Mouse (Mus musculus) midbrain, embryonic 16.5 days (tissue): ENCODE measurements at regions not wholly inside any gene's neighbourhood (a gene's known extent, or its start where the extent isn't known, plus 50 kb on each side); places are given as distances from the start of the nearest gene placed in this dataset.

Source experiments
- ATAC-seq: fragments of 200-750 bp; cut with Nextera tagmentation; 2 replicates; pipeline ENCODE4 v1.8.0; 2017; ENCODE audit warnings: moderate TSS enrichment
- H3K27ac ChIP-seq: fragments of 300-500 bp; sonication (generic); 2 replicates; pipeline ENCODE4 v1.5.1; 2014; ENCODE audit warnings: mild to moderate bottlenecking, low read length, mixed read lengths
- H3K27me3 ChIP-seq: fragments of 300-500 bp; sonication (generic); 2 replicates; pipeline ENCODE4 v1.6.1; 2014; ENCODE audit warnings: low read depth, low read length, mixed read lengths; ENCODE audit not compliant: control insufficient read depth, insufficient read depth
- H3K36me3 ChIP-seq: fragments of 300-500 bp; sonication (generic); 2 replicates; pipeline ENCODE4 v1.6.1; 2014; ENCODE audit warnings: mild to moderate bottlenecking, low read length, moderate library complexity, mixed read lengths; ENCODE audit not compliant: control insufficient read depth, insufficient read depth
- H3K4me1 ChIP-seq: fragments of 300-500 bp; sonication (generic); 2 replicates; pipeline ENCODE4 v1.6.1; 2014; ENCODE audit warnings: mild to moderate bottlenecking, low read length, mixed read lengths; ENCODE audit not compliant: control insufficient read depth, insufficient read depth
- H3K4me2 ChIP-seq: fragments of 300-500 bp; sonication (generic); 2 replicates; pipeline ENCODE4 v1.6.1; 2014; ENCODE audit warnings: mild to moderate bottlenecking, low read length, mixed read lengths
- H3K4me3 ChIP-seq: fragments of 300-500 bp; sonication (generic); 2 replicates; pipeline ENCODE4 v1.5.1; 2014; ENCODE audit warnings: low read depth, mild to moderate bottlenecking, low read length, moderate library complexity, mixed read lengths
- H3K9ac ChIP-seq: fragments of 300-500 bp; sonication (generic); 2 replicates; pipeline ENCODE4 v1.6.1; 2014; ENCODE audit warnings: low read depth, low read length, mixed read lengths
- H3K9me3 ChIP-seq: fragments of 300-500 bp; sonication (generic); replicated peaks from 2 replicates; pipeline ENCODE4 v1.6.1; 2014; ENCODE audit warnings: mild to moderate bottlenecking, low read length, mixed read lengths; ENCODE audit not compliant: control insufficient read depth, poor library complexity, severe bottlenecking
- WGBS: fragments of 180-500 bp; shearing (Covaris S2); extraction: QIAGEN DNeasy Blood & Tissue Kit; methylation state at CpG from one replicate; pipeline ENCODE4 v1.1.7; 2014; 5-methylcytosine and 5-hydroxymethylcytosine counted together

GRCm38 (mm10) chr1:119196674-119197414, 143.4 kb upstream of the Gli2 start:
- 21% methylated on average over 13 of the region's 13 CpGs for WGBS
- no peak for ATAC-seq

GRCm38 (mm10) chr1:119194533-119194932, 141.1 kb upstream of the Gli2 start:
- no peak for ATAC-seq
- 17% methylated on average over 6 of the region's 6 CpGs for WGBS

More at GRCm38 (mm10) chr1:119196674-119197414, 143.4 kb upstream of the Gli2 start:
- H3K9ac ChIP-seq: no peak overlapping the region
- H3K4me1 ChIP-seq: peaks cover 5% of the 10 kb centered on the region
- no peak overlapping the region for H3K27ac ChIP-seq
- H3K9me3 ChIP-seq: no peaks in the 10 kb centered on the region
- H3K4me3 ChIP-seq: no peak overlapping the region
- H3K4me2 ChIP-seq: no peak overlapping the region
- no peaks in the 10 kb centered on the region for H3K27me3 ChIP-seq
- no peaks in the 10 kb centered on the region for H3K36me3 ChIP-seq

GRCm38 (mm10) chr1:119191177-119191576, 137.8 kb upstream of the Gli2 start:
- H3K27ac ChIP-seq: no peak overlapping the region
- ATAC-seq: no peak

More at GRCm38 (mm10) chr1:119194533-119194932, 141.1 kb upstream of the Gli2 start:
- Histone ChIP-seq H3K9ac (no peak overlapping the region), H3K27me3 (no peaks in the 10 kb centered on the region), H3K9me3 (no peaks in the 10 kb centered on the region), H3K4me1 (peaks cover 9% of the 10 kb centered on the region), H3K4me3 (no peak overlapping the region), H3K27ac (no peak overlapping the region), H3K36me3 (no peaks in the 10 kb centered on the region), H3K4me2 (no peak overlapping the region)

GRCm38 (mm10) chr1:119189461-119190066, 136.1 kb upstream of the Gli2 start:
- no peaks in the 10 kb centered on the region for H3K9me3 ChIP-seq
- peak overlapping the region; percentile 60 for H3K9ac ChIP-seq
- peak overlapping the region; percentile 38 for H3K4me3 ChIP-seq
- no peak overlapping the region for H3K27ac ChIP-seq
- H3K36me3 ChIP-seq: no peaks in the 10 kb centered on the region
- no peaks in the 10 kb centered on the region for H3K27me3 ChIP-seq
- 3% methylated on average over 23 of the region's 23 CpGs for WGBS
- H3K4me2 ChIP-seq: peak overlapping the region; percentile 67
- peak; percentile 79 for ATAC-seq
- peaks cover 4% of the 10 kb centered on the region for H3K4me1 ChIP-seq

More at GRCm38 (mm10) chr1:119191177-119191576, 137.8 kb upstream of the Gli2 start:
- H3K4me1 ChIP-seq: peaks cover 4% of the 10 kb centered on the region
- no peak overlapping the region for H3K9ac ChIP-seq
- no peaks in the 10 kb centered on the region for H3K27me3 ChIP-seq
- H3K4me3 ChIP-seq: no peak overlapping the region
- no peaks in the 10 kb centered on the region for H3K9me3 ChIP-seq
- WGBS: 79% methylated on average over 2 of the region's 2 CpGs
- H3K36me3 ChIP-seq: no peaks in the 10 kb centered on the region
- no peak overlapping the region for H3K4me2 ChIP-seq

GRCm38 (mm10) chr1:119187301-119187700, 133.9 kb upstream of the Gli2 start:
- Histone ChIP-seq H3K4me2 (no peak overlapping the region), H3K9me3 (no peaks in the 10 kb centered on the region), H3K9ac (no peak overlapping the region), H3K4me3 (no peak overlapping the region), H3K27me3 (no peaks in the 10 kb centered on the region), H3K27ac (no peak overlapping the region), H3K36me3 (no peaks in the 10 kb centered on the region), H3K4me1 (peaks cover 4% of the 10 kb centered on the region)
- ATAC-seq: no peak
- 84% methylated on average over 2 of the region's 2 CpGs for WGBS

- no peak overlapping the region for H3K9ac ChIP-seq
- H3K4me2 ChIP-seq: no peak overlapping the region
- 77% methylated on average over 4 of the region's 4 CpGs for WGBS
- ATAC-seq: no peak
- H3K27me3 ChIP-seq: no peaks in the 10 kb centered on the region
- no peak overlapping the region for H3K4me3 ChIP-seq
- peaks cover 4% of the 10 kb centered on the region for H3K4me1 ChIP-seq
- H3K27ac ChIP-seq: no peak overlapping the region
- no peaks in the 10 kb centered on the region for H3K36me3 ChIP-seq
- H3K9me3 ChIP-seq: no peaks in the 10 kb centered on the region
Measured at GRCm38 (mm10) chr1:119186856-119187255, 133.4 kb upstream of the Gli2 start.

GRCm38 (mm10) chr1:119183558-119184270, 130.3 kb upstream of the Gli2 start:
- H3K4me3 ChIP-seq: no peak overlapping the region
- WGBS: 85% methylated on average over 17 of the region's 17 CpGs
- ATAC-seq: no peak

GRCm38 (mm10) chr1:119173030-119173756, 119.8 kb upstream of the Gli2 start:
- H3K9ac ChIP-seq: no peak overlapping the region
- H3K27ac ChIP-seq: no peak overlapping the region
- H3K9me3 ChIP-seq: no peaks in the 10 kb centered on the region
- H3K27me3 ChIP-seq: no peaks in the 10 kb centered on the region
- H3K4me2 ChIP-seq: no peak overlapping the region
- 81% methylated on average over 5 of the region's 5 CpGs for WGBS
- H3K36me3 ChIP-seq: no peaks in the 10 kb centered on the region
- no peaks in the 10 kb centered on the region for H3K4me1 ChIP-seq
- ATAC-seq: no peak
- H3K4me3 ChIP-seq: no peak overlapping the region

More at GRCm38 (mm10) chr1:119183558-119184270, 130.3 kb upstream of the Gli2 start:
- Histone ChIP-seq H3K36me3 (no peaks in the 10 kb centered on the region), H3K9ac (no peak overlapping the region), H3K9me3 (no peaks in the 10 kb centered on the region), H3K27me3 (no peaks in the 10 kb centered on the region), H3K27ac (no peak overlapping the region), H3K4me2 (no peak overlapping the region), H3K4me1 (no peaks in the 10 kb centered on the region)
